Mouse (Mus musculus) cerebellum, adult 18-20 months (tissue): ENCODE data around the gene Lrrc37a.
A peak's percentile ranks its signal among the peaks of the same experiment; 100 is the strongest.
"Not testable (repeated sequence)": the region's sequence is repeated elsewhere in the genome, so short reads cannot be mapped to it uniquely, and the experiment has no call there.

Source experiments
- DNase-seq, 2 experiments: peaks; one replicate each; pipeline ENCODE4 v3.0.0; 2021

Gene Lrrc37a

GRCm38 (mm10) chr11:103504497-103504896 is at the start of gene Lrrc37a:
Gene Lrrc37a (minus strand): TSS chr11:103504597.
- no peak for DNase-seq

GRCm38 (mm10) chr11:103534973-103535372 is 30.6 kb upstream of the Lrrc37a start:
- DNase-seq = not testable (repeated sequence)

DNA sequence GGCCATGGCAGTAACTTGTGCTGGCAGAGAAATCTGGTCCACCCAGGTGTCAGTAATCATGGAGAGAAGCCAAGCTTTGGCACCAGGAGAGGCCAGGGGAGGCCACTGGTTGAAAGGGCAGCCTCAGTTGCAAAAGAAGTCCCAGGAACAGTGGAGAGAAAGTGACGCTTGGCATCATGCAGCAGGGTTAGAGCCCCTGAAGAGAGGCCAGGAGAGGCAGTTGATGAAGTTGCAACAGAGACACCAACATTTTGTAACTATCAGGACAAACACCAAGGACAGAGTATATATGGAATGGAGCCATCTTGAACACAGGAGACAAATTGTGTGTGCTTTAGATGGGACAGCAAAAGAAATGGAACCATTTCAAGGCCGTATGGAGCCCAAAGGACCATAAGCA is 7.7 kb upstream of the Lrrc37a start:
- no peak for DNase-seq

GRCm38 (mm10) chr11:103464443-103464842 is 40.0 kb downstream of the Lrrc37a start:
- DNase-seq = no peak

GRCm38 (mm10) chr11:103451105-103451504 is 53.3 kb downstream of the Lrrc37a start:
- not testable (repeated sequence) for DNase-seq

DNA sequence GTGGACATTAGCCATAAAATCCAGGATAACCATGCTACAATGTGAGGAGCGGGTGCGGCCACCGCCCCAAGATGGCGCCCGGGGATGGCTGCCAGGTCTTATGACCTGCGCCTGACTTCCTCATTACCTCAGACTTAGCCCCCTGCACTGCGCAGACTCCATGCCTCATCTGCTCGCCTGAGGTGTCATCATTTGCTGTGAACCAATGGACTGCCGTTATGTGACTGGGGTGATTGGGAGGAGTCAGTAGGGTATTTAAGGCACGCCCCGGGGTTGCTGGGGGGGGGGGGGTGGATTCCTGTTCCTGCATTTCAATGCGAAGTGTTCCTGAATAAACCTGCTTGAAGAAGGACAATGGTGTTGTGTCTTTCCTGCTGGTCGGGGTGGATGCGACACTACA is 54.7 kb downstream of the Lrrc37a start:
- not testable (repeated sequence) for DNase-seq

- no peak for DNase-seq
Measured at GRCm38 (mm10) chr11:103443678-103444077, 60.7 kb downstream of the Lrrc37a start.

DNA sequence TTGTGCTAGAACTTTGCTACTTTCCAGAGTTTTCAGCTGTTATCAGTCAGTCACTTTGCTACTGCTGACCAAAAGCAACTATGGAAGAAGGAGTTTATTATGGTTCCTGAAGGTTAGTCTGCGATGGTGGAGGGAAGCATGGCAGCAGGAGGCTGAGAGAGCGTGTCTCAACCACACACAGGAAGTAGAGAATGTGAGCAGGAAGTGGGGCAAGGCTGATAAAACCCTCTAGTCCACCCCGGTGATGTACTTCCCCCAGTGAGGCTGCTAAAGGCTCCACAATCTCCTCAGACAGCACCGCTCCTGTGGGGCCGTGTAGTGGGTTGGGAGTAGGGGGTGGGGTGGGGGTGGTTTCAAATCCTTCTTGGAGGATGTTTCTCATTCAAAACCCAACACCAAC is 68.1 kb downstream of the Lrrc37a start:
- DNase-seq = no peak

DNA sequence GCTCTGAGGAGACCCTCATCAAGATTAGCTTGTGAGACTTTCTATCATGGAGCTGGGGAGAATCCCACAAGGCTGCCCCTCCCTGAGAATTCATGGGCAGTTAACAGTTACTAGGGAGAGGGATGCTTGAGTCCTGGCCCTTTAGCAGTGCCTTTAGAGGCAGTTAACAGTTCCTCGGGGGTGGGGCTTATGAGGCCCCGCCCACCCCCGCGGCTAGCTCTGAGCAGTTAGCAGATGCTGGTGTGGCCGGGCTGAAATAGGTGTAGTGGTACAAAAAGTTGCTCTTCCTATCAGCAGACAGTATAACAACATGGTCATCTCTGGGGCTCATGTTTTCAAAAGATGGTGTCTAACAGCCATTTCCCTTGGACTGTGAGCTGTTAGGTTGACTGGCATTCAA is 79.4 kb downstream of the Lrrc37a start:
- DNase-seq = no peak

DNA sequence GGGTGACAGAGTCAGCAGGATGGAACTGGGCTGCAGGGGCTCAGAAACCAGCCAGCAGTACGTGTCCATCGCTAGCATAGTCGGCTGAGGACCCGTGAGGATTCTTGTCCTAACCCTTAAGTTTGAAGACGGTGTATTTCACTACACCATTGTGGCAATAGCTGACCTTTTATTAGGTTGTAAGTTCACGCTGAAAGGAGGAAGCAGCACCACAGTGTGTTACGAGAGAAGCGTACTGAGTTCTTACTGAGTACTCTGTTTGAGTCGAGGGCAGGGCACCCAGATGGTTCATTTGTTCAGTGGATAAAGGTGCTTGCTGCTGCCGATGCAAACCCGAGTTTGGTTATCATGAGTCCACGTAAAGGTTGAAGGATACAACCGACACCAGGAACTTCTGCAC is 84.7 kb downstream of the Lrrc37a start:
- DNase-seq = no peak

- no peak for DNase-seq
Measured at GRCm38 (mm10) chr11:103419226-103419625, 85.2 kb downstream of the Lrrc37a start.

DNA sequence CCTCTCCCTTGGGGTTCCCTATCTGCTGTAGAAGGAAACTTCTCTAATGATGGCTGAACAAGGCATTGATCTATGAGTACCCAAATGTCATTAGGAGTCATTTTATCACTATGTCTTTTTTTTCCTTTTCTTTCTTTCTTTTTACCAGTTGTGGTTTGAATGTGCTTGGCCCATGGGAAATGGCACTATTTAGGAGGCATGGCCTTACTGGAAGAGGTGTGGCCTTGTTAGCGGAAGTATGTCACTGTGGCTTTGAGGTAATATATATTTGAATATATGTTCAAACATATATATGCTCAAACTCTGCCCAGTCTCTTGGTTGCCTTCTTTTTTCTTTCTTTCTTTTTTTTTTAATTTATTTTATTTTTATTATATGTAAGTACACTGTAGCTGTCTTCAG is 90.9 kb downstream of the Lrrc37a start:
- no peak for DNase-seq

DNA sequence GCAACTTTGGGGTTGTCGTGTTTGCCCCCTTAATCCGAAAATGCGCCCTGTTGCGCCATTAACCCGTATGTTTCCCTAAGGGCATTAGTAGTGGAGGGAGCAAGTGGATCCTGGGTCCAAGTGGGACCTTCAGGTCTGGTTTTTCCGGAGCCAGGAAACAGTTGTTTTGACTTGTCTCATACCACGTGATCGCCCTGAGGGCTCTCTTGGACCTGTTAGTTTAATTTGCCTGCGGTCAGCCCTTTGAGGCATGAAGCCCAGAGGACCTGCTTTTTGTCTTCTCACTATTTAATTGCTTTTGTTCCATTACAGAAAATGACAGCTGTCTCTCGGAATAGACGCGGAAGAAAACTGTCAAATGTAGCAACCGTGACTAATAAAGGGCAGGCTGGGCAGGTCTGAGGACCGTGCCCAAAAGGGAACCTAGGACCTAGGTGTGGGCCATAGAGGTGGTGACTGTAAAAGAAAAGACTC is 91.4 kb downstream of the Lrrc37a start:
- DNase-seq = no peak

- DNase-seq = peak; percentile 98
Measured at GRCm38 (mm10) chr11:103411981-103412949, 92.1 kb downstream of the Lrrc37a start, which contains the start of gene Plekhm1. Gene Plekhm1 (minus strand): TSS chr11:103412687.

DNA sequence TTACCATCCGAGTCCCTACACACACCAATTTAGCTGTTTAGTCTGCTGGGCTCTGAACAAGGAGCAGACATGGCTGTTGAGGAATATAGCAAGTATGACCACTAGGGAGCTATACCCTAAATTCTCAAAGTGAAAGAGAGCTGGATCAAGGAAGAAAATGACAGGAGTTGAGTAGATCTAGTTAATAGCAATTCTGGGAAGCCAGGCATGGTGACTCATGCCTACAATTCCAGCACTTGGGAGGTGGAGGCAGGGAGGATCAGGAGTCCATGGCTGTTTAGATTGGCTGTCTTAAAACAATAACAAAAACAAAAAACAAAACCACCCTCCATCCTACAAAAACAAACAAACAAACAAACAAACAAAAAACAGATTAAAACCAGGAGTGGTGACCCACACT is 93.1 kb downstream of the Lrrc37a start:
- no peak for DNase-seq

DNA sequence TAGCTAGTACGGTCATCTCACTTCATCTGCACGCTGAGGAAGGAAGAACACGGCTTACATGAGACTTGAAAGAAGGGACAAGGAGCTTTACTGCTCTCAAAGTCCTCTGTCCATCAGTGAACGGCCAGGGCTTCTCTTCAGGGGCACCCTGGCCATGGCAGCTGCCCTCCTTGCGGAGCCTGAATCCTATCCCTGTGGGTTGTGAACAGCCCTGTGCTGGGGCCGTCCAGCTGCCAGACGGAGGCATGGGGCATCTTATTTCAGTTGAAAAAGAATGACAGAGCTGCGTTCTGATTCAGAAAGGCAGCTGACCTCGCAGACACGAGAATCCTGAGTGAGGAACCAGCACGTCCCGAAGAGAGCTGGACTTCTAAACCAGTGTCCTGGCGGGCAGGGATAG is 95.5 kb downstream of the Lrrc37a start:
- DNase-seq = no peak

GRCm38 (mm10) chr11:103407136-103407535 is 97.3 kb downstream of the Lrrc37a start:
- not testable (repeated sequence) for DNase-seq

GRCm38 (mm10) chr11:103406551-103406950 is 97.8 kb downstream of the Lrrc37a start:
- no peak for DNase-seq

- DNase-seq = no peak
Measured at GRCm38 (mm10) chr11:103405814-103406213, 98.6 kb downstream of the Lrrc37a start.

DNA sequence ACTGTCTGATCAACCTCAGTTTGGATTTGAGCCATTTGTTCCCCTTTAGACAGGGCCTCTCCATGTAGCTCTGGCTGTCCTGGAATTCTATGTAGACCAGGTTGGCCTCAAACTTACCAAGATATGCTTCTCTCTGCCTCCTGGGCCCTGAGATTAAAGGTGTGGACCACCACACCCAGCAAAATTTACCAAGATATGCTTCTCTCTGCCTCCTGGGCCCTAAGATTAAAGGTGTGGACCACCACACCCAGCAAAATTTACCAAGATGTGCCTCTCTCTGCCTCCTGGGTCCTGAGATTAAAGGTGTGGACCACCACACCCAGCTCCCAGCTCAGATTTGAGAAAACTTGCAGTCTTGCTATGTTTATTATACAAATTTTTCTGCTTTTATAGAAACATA is 99.8 kb downstream of the Lrrc37a start:
- DNase-seq = no peak

GRCm38 (mm10) chr11:103403776-103404175 is 100.6 kb downstream of the Lrrc37a start:
- DNase-seq = no peak

- DNase-seq = no peak
Measured at GRCm38 (mm10) chr11:103402738-103403137, 101.7 kb downstream of the Lrrc37a start.

GRCm38 (mm10) chr11:103402198-103402597 is 102.2 kb downstream of the Lrrc37a start:
- peak; percentile 53 to 61 for DNase-seq
